Mouse (Mus musculus) myocyte (in vitro differentiated cells): ENCODE measurements around the gene Tspan11.
A peak's percentile ranks its signal among the peaks of the same experiment; 100 is the strongest.

Experiments used
- E2F4 ChIP-seq: IDR thresholded peaks from one replicate; pipeline ENCODE4 v1.6.1; 2011; ENCODE audit warnings: mild to moderate bottlenecking, control low read depth, moderate library complexity; ENCODE audit not compliant: insufficient read depth
- MYOD1 ChIP-seq, 3 experiments: IDR thresholded peaks; one replicate each; pipeline ENCODE4 v1.6.1; 2011; ENCODE audit warnings: control low read depth in 2 of 3, low read depth in 2 of 3, mild to moderate bottlenecking in 2 of 3, moderate library complexity in 1 of 3; ENCODE audit not compliant: insufficient read length in 2 of 3, control insufficient read depth in 1 of 3
- MYOG ChIP-seq, 3 experiments: IDR thresholded peaks; one replicate each; pipeline ENCODE4 v1.6.1; 2011; ENCODE audit warnings: control low read depth in 2 of 3, low read depth in 2 of 3, mild to moderate bottlenecking in 2 of 3; ENCODE audit not compliant: insufficient read length in 2 of 3, control insufficient read depth in 1 of 3, insufficient read depth in 1 of 3
- POLR2A ChIP-seq: IDR thresholded peaks from one replicate; pipeline ENCODE4 v1.6.1; 2011; ENCODE audit warnings: low read depth, mild to moderate bottlenecking, control low read depth, moderate library complexity; ENCODE audit not compliant: insufficient read length
- TCF12 ChIP-seq: IDR thresholded peaks from one replicate; pipeline ENCODE4 v1.6.1; 2011; ENCODE audit warnings: mild to moderate bottlenecking, control low read depth; ENCODE audit not compliant: poor library complexity, insufficient read depth, severe bottlenecking

DNA sequence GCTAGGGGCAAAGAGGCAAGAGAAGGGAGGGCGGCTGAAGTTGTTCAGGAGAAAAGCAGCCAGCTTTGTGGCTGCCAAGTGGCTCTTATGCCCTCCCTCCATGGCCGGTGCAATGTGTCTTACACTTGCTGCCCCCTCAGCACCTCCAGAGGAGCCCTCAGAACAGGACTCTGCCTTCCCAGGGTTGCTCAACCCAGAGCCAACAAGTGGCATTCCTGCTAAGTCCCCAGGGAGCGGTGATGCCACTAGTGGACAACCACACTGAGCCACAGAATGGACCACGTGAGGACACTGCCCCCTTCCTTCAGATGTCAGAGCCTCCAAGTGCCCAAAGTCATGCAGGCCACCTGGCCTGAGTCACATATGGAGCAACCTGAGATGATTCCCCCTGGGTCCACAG lies 65.7 kb downstream of the Tspan11 start:
- TF ChIP-seq MYOG (IDR thresholded peaks at IDR 0.05; ENCODE audit: control insufficient read depth in 1 of 3, insufficient read depth in 1 of 3, insufficient read length in 2 of 3, low read depth in 2 of 3) (peak in 1 of 3 experiments; percentile 48), POLR2A (no peak), E2F4 (no peak), MYOD1 (IDR thresholded peaks at IDR 0.05; ENCODE audit: control insufficient read depth in 1 of 3, insufficient read length in 2 of 3, low read depth in 2 of 3) (no peak), TCF12 (no peak)
